Mouse (Mus musculus): ENCODE results near the gene Gm49393. TPM values are rescaled to one million over a fixed set of nuclear protein-coding genes. Genes with fewer than 3 reads are reported as not detected.
"Not testable (repeated sequence)": the region's sequence is repeated elsewhere in the genome, so short reads cannot be mapped to it uniquely, and the experiment has no call there.

The Gm49393 gene
- total RNA-seq (2015; ENCODE audit: low replicate concordance) (not detected in 2 replicates), total RNA-seq (2017; ENCODE audit: low replicate concordance) (not detected in 2 replicates)

- ATAC-seq (replicated peaks; ENCODE audit: low FRiP score, poor library complexity, severe bottlenecking): not testable (repeated sequence)
Measured at GRCm38 (mm10) chr13:60935490-60935889, at the start of gene Gm49393. TSS of gene Gm49393 (minus strand) at chr13:60935590.

GRCm38 (mm10) chr13:60972319-60972718, 36.9 kb upstream of the Gm49393 start:
- ATAC-seq (replicated peaks; ENCODE audit: low FRiP score, poor library complexity, severe bottlenecking): not testable (repeated sequence)

- not testable (repeated sequence) for ATAC-seq (replicated peaks; ENCODE audit: low FRiP score, poor library complexity, severe bottlenecking)
Measured at GRCm38 (mm10) chr13:60963985-60964384, 28.6 kb upstream of the Gm49393 start.

GRCm38 (mm10) chr13:60961706-60962105, 26.3 kb upstream of the Gm49393 start:
- ATAC-seq (replicated peaks; ENCODE audit: low FRiP score, poor library complexity, severe bottlenecking): no peak

- ATAC-seq (replicated peaks; ENCODE audit: low FRiP score, poor library complexity, severe bottlenecking): not testable (repeated sequence)
Measured at GRCm38 (mm10) chr13:60941884-60942283, 6.5 kb upstream of the Gm49393 start, which contains the start of gene Tpbpa. TSS of gene Tpbpa (minus strand) at chr13:60941984.

- no peak for ATAC-seq (replicated peaks; ENCODE audit: low FRiP score, poor library complexity, severe bottlenecking)
Measured at GRCm38 (mm10) chr13:60936500-60936901, 1.1 kb upstream of the Gm49393 start, which contains the start of the genes Gm49391 and Ctla2a. TSS of gene Gm49391 (minus strand) at chr13:60936571. TSS of gene Ctla2a (minus strand) at chr13:60936625.

GRCm38 (mm10) chr13:60904780-60905179, 30.6 kb downstream of the Gm49393 start, which contains the start of gene Tpbpb:
TSS of gene Tpbpb (minus strand) at chr13:60904880.
- not testable (repeated sequence) for ATAC-seq (replicated peaks; ENCODE audit: low FRiP score, poor library complexity, severe bottlenecking)

GRCm38 (mm10) chr13:60897328-60897727, 38.1 kb downstream of the Gm49393 start, which contains the start of gene Ctla2b:
TSS of gene Ctla2b (minus strand) at chr13:60897447.
- ATAC-seq (replicated peaks; ENCODE audit: low FRiP score, poor library complexity, severe bottlenecking): no peak

- not testable (repeated sequence) for ATAC-seq (replicated peaks; ENCODE audit: low FRiP score, poor library complexity, severe bottlenecking)
Measured at GRCm38 (mm10) chr13:60896794-60897193, 38.6 kb downstream of the Gm49393 start, which contains the start of gene Gm49392. TSS of gene Gm49392 (minus strand) at chr13:60896894.

GRCm38 (mm10) chr13:60895406-60896160, 39.8 kb downstream of the Gm49393 start:
- no peak for ATAC-seq (replicated peaks; ENCODE audit: low FRiP score, poor library complexity, severe bottlenecking)

- no peak for ATAC-seq (replicated peaks; ENCODE audit: low FRiP score, poor library complexity, severe bottlenecking)
Measured at GRCm38 (mm10) chr13:60892301-60892700, 43.1 kb downstream of the Gm49393 start.

- no peak for ATAC-seq (replicated peaks; ENCODE audit: low FRiP score, poor library complexity, severe bottlenecking)
Measured at GRCm38 (mm10) chr13:60864281-60864680, 71.1 kb downstream of the Gm49393 start, which contains the start of gene 4930486L24Rik. TSS of gene 4930486L24Rik (minus strand) at chr13:60864475.

GRCm38 (mm10) chr13:60848241-60849120, 86.9 kb downstream of the Gm49393 start:
- no peak for ATAC-seq (replicated peaks; ENCODE audit: low FRiP score, poor library complexity, severe bottlenecking)

GRCm38 (mm10) chr13:60843153-60843552, 92.2 kb downstream of the Gm49393 start:
- ATAC-seq (replicated peaks; ENCODE audit: low FRiP score, poor library complexity, severe bottlenecking): no peak

GRCm38 (mm10) chr13:60842703-60843102, 92.7 kb downstream of the Gm49393 start:
- ATAC-seq (replicated peaks; ENCODE audit: low FRiP score, poor library complexity, severe bottlenecking): no peak

GRCm38 (mm10) chr13:60839353-60839902, 96.0 kb downstream of the Gm49393 start:
- no peak for ATAC-seq (replicated peaks; ENCODE audit: low FRiP score, poor library complexity, severe bottlenecking)

GRCm38 (mm10) chr13:60826052-60826451, 109.3 kb downstream of the Gm49393 start:
- ATAC-seq (replicated peaks; ENCODE audit: low FRiP score, poor library complexity, severe bottlenecking): no peak

GRCm38 (mm10) chr13:60820486-60821175, 114.8 kb downstream of the Gm49393 start:
- no peak for ATAC-seq (replicated peaks; ENCODE audit: low FRiP score, poor library complexity, severe bottlenecking)

GRCm38 (mm10) chr13:60819469-60819868, 115.9 kb downstream of the Gm49393 start:
- ATAC-seq (replicated peaks; ENCODE audit: low FRiP score, poor library complexity, severe bottlenecking): no peak

Measured in erythroblast, adult 5-6 weeks (primary cell).